Mouse (Mus musculus): ENCODE measurements around the gene Foxp1. TPM values are rescaled to one million over a fixed set of nuclear protein-coding genes. Genes with fewer than 3 reads are reported as not detected.

The Foxp1 gene
- polyA plus RNA-seq, 1 experiment from 2014 or later = 148 TPM

- H3K4me1 ChIP-seq (ENCODE audit: control insufficient read depth, insufficient read depth, low read length) = no peaks in the 10 kb centered on the region
- H3K27ac ChIP-seq (replicated peaks; ENCODE audit: low read depth, low read length) = no peak overlapping the region
- no peaks in the 10 kb centered on the region for H3K27me3 ChIP-seq (ENCODE audit: control insufficient read depth, insufficient read depth, low read length)
- ATAC-seq (replicated peaks; ENCODE audit: insufficient number of reproducible peaks, low FRiP score, low TSS enrichment, low read depth) (no peak), DNase-seq (ENCODE audit: low spot score) (no peak)
- H3K9ac ChIP-seq (replicated peaks; ENCODE audit: low read length) = no peak overlapping the region
- WGBS = 73% methylated on average over 2 of the region's 2 CpGs
- no peak overlapping the region for H3K4me3 ChIP-seq (ENCODE audit: low read depth, low read length)
- H3K4me2 ChIP-seq (ENCODE audit: low read depth, low read length) = no peak overlapping the region
- no peaks in the 10 kb centered on the region for H3K36me3 ChIP-seq (replicated peaks; ENCODE audit: control insufficient read depth, insufficient read depth, low read depth, low read length)
- H3K9me3 ChIP-seq (replicated peaks; ENCODE audit: control insufficient read depth, low read length) = no peaks in the 10 kb centered on the region
These were observed 304.7 kb downstream of the Foxp1 start for GRCm38 (mm10) chr6:99217846-99218245.

- Histone ChIP-seq H3K9ac (replicated peaks; ENCODE audit: low read length) (no peak overlapping the region), H3K27me3 (ENCODE audit: control insufficient read depth, insufficient read depth, low read length) (no peaks in the 10 kb centered on the region), H3K4me3 (ENCODE audit: low read depth, low read length) (no peak overlapping the region), H3K36me3 (replicated peaks; ENCODE audit: control insufficient read depth, insufficient read depth, low read depth, low read length) (no peaks in the 10 kb centered on the region), H3K4me2 (ENCODE audit: low read depth, low read length) (no peak overlapping the region), H3K4me1 (ENCODE audit: control insufficient read depth, insufficient read depth, low read length) (no peaks in the 10 kb centered on the region), H3K27ac (replicated peaks; ENCODE audit: low read depth, low read length) (no peak overlapping the region), H3K9me3 (replicated peaks; ENCODE audit: control insufficient read depth, low read length) (no peaks in the 10 kb centered on the region)
- ATAC-seq (replicated peaks; ENCODE audit: insufficient number of reproducible peaks, low FRiP score, low TSS enrichment, low read depth) = no peak
- no peak for DNase-seq (ENCODE audit: low spot score)
- 89% methylated on average over 7 of the region's 7 CpGs for WGBS
These were observed 305.4 kb downstream of the Foxp1 start for GRCm38 (mm10) chr6:99217155-99217554.

GRCm38 (mm10) chr6:99212461-99212860 is 310.1 kb downstream of the Foxp1 start:
- ATAC-seq (replicated peaks; ENCODE audit: insufficient number of reproducible peaks, low FRiP score, low TSS enrichment, low read depth) (no peak), DNase-seq (ENCODE audit: low spot score) (no peak)
- Histone ChIP-seq H3K27ac (replicated peaks; ENCODE audit: low read depth, low read length) (no peak overlapping the region), H3K4me2 (ENCODE audit: low read depth, low read length) (no peak overlapping the region), H3K4me1 (ENCODE audit: control insufficient read depth, insufficient read depth, low read length) (peaks cover 1% of the 10 kb centered on the region; the same call in 1 of the 2 replicates), H3K9ac (replicated peaks; ENCODE audit: low read length) (no peak overlapping the region), H3K9me3 (replicated peaks; ENCODE audit: control insufficient read depth, low read length) (no peaks in the 10 kb centered on the region), H3K4me3 (ENCODE audit: low read depth, low read length) (no peak overlapping the region), H3K36me3 (replicated peaks; ENCODE audit: control insufficient read depth, insufficient read depth, low read depth, low read length) (no peaks in the 10 kb centered on the region), H3K27me3 (ENCODE audit: control insufficient read depth, insufficient read depth, low read length) (no peaks in the 10 kb centered on the region)
- WGBS = 91% methylated on average over 4 of the region's 4 CpGs

GRCm38 (mm10) chr6:99211663-99212333 is 310.7 kb downstream of the Foxp1 start:
- no peak overlapping the region for H3K4me2 ChIP-seq (ENCODE audit: low read depth, low read length)
- H3K27me3 ChIP-seq (ENCODE audit: control insufficient read depth, insufficient read depth, low read length) = no peaks in the 10 kb centered on the region
- H3K27ac ChIP-seq (replicated peaks; ENCODE audit: low read depth, low read length) = no peak overlapping the region
- no peaks in the 10 kb centered on the region for H3K9me3 ChIP-seq (replicated peaks; ENCODE audit: control insufficient read depth, low read length)
- ATAC-seq (replicated peaks; ENCODE audit: insufficient number of reproducible peaks, low FRiP score, low TSS enrichment, low read depth) (no peak), DNase-seq (ENCODE audit: low spot score) (no peak)
- no peak overlapping the region for H3K9ac ChIP-seq (replicated peaks; ENCODE audit: low read length)
- no peak overlapping the region for H3K4me3 ChIP-seq (ENCODE audit: low read depth, low read length)
- H3K36me3 ChIP-seq (replicated peaks; ENCODE audit: control insufficient read depth, insufficient read depth, low read depth, low read length) = no peaks in the 10 kb centered on the region
- WGBS = 88% methylated on average over 5 of the region's 5 CpGs
- H3K4me1 ChIP-seq (ENCODE audit: control insufficient read depth, insufficient read depth, low read length) = peaks cover 5% of the 10 kb centered on the region

- 83% methylated on average over 7 of the region's 7 CpGs for WGBS
- Histone ChIP-seq H3K4me1 (ENCODE audit: control insufficient read depth, insufficient read depth, low read length) (peaks cover 12% of the 10 kb centered on the region), H3K27ac (replicated peaks; ENCODE audit: low read depth, low read length) (no peak overlapping the region), H3K9ac (replicated peaks; ENCODE audit: low read length) (no peak overlapping the region), H3K4me2 (ENCODE audit: low read depth, low read length) (no peak overlapping the region), H3K27me3 (ENCODE audit: control insufficient read depth, insufficient read depth, low read length) (no peaks in the 10 kb centered on the region), H3K36me3 (replicated peaks; ENCODE audit: control insufficient read depth, insufficient read depth, low read depth, low read length) (no peaks in the 10 kb centered on the region), H3K4me3 (ENCODE audit: low read depth, low read length) (no peak overlapping the region), H3K9me3 (replicated peaks; ENCODE audit: control insufficient read depth, low read length) (no peaks in the 10 kb centered on the region)
- DNase-seq (ENCODE audit: low spot score) (no peak), ATAC-seq (replicated peaks; ENCODE audit: insufficient number of reproducible peaks, low FRiP score, low TSS enrichment, low read depth) (no peak)
These were observed 312.4 kb downstream of the Foxp1 start for GRCm38 (mm10) chr6:99210161-99210560.

- H3K27ac ChIP-seq (replicated peaks; ENCODE audit: low read depth, low read length) = no peak overlapping the region
- DNase-seq (ENCODE audit: low spot score) = no peak
- no peak for ATAC-seq (replicated peaks; ENCODE audit: insufficient number of reproducible peaks, low FRiP score, low TSS enrichment, low read depth)
- WGBS = 50% methylated on average over 6 of the region's 6 CpGs
- peaks cover 19% of the 10 kb centered on the region for H3K4me1 ChIP-seq (ENCODE audit: control insufficient read depth, insufficient read depth, low read length)
- no peak overlapping the region; the same call in 1 of the 2 replicates for H3K4me2 ChIP-seq (ENCODE audit: low read depth, low read length)
- no peak overlapping the region for H3K9ac ChIP-seq (replicated peaks; ENCODE audit: low read length)
- H3K9me3 ChIP-seq (replicated peaks; ENCODE audit: control insufficient read depth, low read length) = no peaks in the 10 kb centered on the region
- no peak overlapping the region for H3K4me3 ChIP-seq (ENCODE audit: low read depth, low read length)
- H3K36me3 ChIP-seq (replicated peaks; ENCODE audit: control insufficient read depth, insufficient read depth, low read depth, low read length) = no peaks in the 10 kb centered on the region
- H3K27me3 ChIP-seq (ENCODE audit: control insufficient read depth, insufficient read depth, low read length) = no peaks in the 10 kb centered on the region
These were observed 315.2 kb downstream of the Foxp1 start for GRCm38 (mm10) chr6:99207226-99207885.

GRCm38 (mm10) chr6:99206437-99206870 is 316.1 kb downstream of the Foxp1 start:
- WGBS = 27% methylated on average over 5 of the region's 5 CpGs
- ATAC-seq (replicated peaks; ENCODE audit: insufficient number of reproducible peaks, low FRiP score, low TSS enrichment, low read depth) = no peak

More at GRCm38 (mm10) chr6:99206437-99206870, 316.1 kb downstream of the Foxp1 start:
- Histone ChIP-seq H3K27ac (replicated peaks; ENCODE audit: low read depth, low read length) (peak overlapping the region; percentile 54; the same call in 1 of the 2 replicates), H3K9ac (replicated peaks; ENCODE audit: low read length) (no peak overlapping the region; the same call in 1 of the 2 replicates), H3K27me3 (ENCODE audit: control insufficient read depth, insufficient read depth, low read length) (no peaks in the 10 kb centered on the region), H3K36me3 (replicated peaks; ENCODE audit: control insufficient read depth, insufficient read depth, low read depth, low read length) (no peaks in the 10 kb centered on the region), H3K4me1 (ENCODE audit: control insufficient read depth, insufficient read depth, low read length) (peaks cover 19% of the 10 kb centered on the region), H3K4me2 (ENCODE audit: low read depth, low read length) (no peak overlapping the region), H3K9me3 (replicated peaks; ENCODE audit: control insufficient read depth, low read length) (no peaks in the 10 kb centered on the region), H3K4me3 (ENCODE audit: low read depth, low read length) (no peak overlapping the region)
- no peak for DNase-seq (ENCODE audit: low spot score)

All from embryonic facial prominence, embryonic 11.5 days (tissue).